Mouse (Mus musculus) testis, postnatal 14 days (tissue): ENCODE measurements around the gene Ttc1.
A peak's percentile ranks its signal among the peaks of the same experiment; 100 is the strongest.

Experiments used
- DNase-seq: peaks from one replicate; pipeline ENCODE4 v3.0.0; 2021; ENCODE audit warnings: low spot score

Gene Ttc1

GRCm38 (mm10) chr11:43747233-43748226 is at the start of gene Ttc1:
Gene Ttc1 (minus strand): TSS chr11:43748008.
- DNase-seq = peak; percentile 96

GRCm38 (mm10) chr11:43795992-43796391 is 48.2 kb upstream of the Ttc1 start:
- DNase-seq = no peak

- DNase-seq = no peak
Observed at GRCm38 (mm10) chr11:43790446-43790845, 42.6 kb upstream of the Ttc1 start.

- DNase-seq = peak; percentile 57
Observed at GRCm38 (mm10) chr11:43783772-43784171, 36.0 kb upstream of the Ttc1 start.

- no peak for DNase-seq
Observed at GRCm38 (mm10) chr11:43783106-43783505, 35.3 kb upstream of the Ttc1 start.

GRCm38 (mm10) chr11:43779551-43779950 is 31.7 kb upstream of the Ttc1 start:
- DNase-seq = no peak

GRCm38 (mm10) chr11:43776324-43776694 is 28.5 kb upstream of the Ttc1 start:
- no peak for DNase-seq

- no peak for DNase-seq
Observed at GRCm38 (mm10) chr11:43775469-43776323, 27.9 kb upstream of the Ttc1 start.

GRCm38 (mm10) chr11:43773725-43774124 is 25.9 kb upstream of the Ttc1 start:
- no peak for DNase-seq

GRCm38 (mm10) chr11:43770110-43770509 is 22.3 kb upstream of the Ttc1 start:
- no peak for DNase-seq

- DNase-seq = no peak
Observed at GRCm38 (mm10) chr11:43767749-43768148, 19.9 kb upstream of the Ttc1 start.

- peak; percentile 71 for DNase-seq
Observed at GRCm38 (mm10) chr11:43766922-43767648, 19.3 kb upstream of the Ttc1 start.

- DNase-seq = no peak
Observed at GRCm38 (mm10) chr11:43758436-43758835, 10.6 kb upstream of the Ttc1 start.

- DNase-seq = no peak
Observed at GRCm38 (mm10) chr11:43755411-43755810, 7.6 kb upstream of the Ttc1 start.

- no peak for DNase-seq
Observed at GRCm38 (mm10) chr11:43754568-43754967, 6.8 kb upstream of the Ttc1 start.

- no peak for DNase-seq
Observed at GRCm38 (mm10) chr11:43751542-43751941, 3.7 kb upstream of the Ttc1 start.

- no peak for DNase-seq
Observed at GRCm38 (mm10) chr11:43728737-43729301, 19.0 kb downstream of the Ttc1 start.

GRCm38 (mm10) chr11:43727796-43728195 is 20.0 kb downstream of the Ttc1 start:
- no peak for DNase-seq

- DNase-seq = no peak
Observed at GRCm38 (mm10) chr11:43723411-43723810, 24.4 kb downstream of the Ttc1 start.

- no peak for DNase-seq
Observed at GRCm38 (mm10) chr11:43712178-43712577, 35.6 kb downstream of the Ttc1 start.

GRCm38 (mm10) chr11:43708409-43708808 is 39.4 kb downstream of the Ttc1 start:
- DNase-seq = no peak

- no peak for DNase-seq
Observed at GRCm38 (mm10) chr11:43705751-43706150, 42.1 kb downstream of the Ttc1 start.
